ENCODE assay signal across 2 mouse cellular contexts in genomic region chr2:180727613-180728021, GRCm38 (mm10).
TF ChIP-seq lines count a peak whose summit lies in the region.

No protein-coding gene starts in this region.

TF ChIP-seq in CH12.LX, 34 proteins besides CTCF, POLR2A, EP300 and RAD21:
- TF ChIP-seq E2F4 (IDR thresholded peaks at IDR 0.05; ENCODE audit: insufficient replicate concordance, low read depth, low read length), result no peak
- TF ChIP-seq MXI1 (IDR thresholded peaks at IDR 0.05; ENCODE audit: low read depth, low read length), result no peak
- TF ChIP-seq PAX5 (IDR thresholded peaks at IDR 0.05; ENCODE audit: low read length), result no peak

TF ChIP-seq in ES-E14, 5 proteins besides CTCF, POLR2A, EP300 and RAD21:
- no peak for TF ChIP-seq HCFC1 (IDR thresholded peaks at IDR 0.05; ENCODE audit: borderline replicate concordance, insufficient read depth, low read length)
- 0 out of 2 replicates have a peak, but pooled peaks have one; percentile 36 for TF ChIP-seq CHD2 (IDR thresholded peaks at IDR 0.05; ENCODE audit: low read depth, low read length)
